Mouse (Mus musculus): ENCODE results near the gene Pradc1. TPM values are rescaled to one million over a fixed set of nuclear protein-coding genes. Genes with fewer than 3 reads are reported as not detected.
"Not testable (repeated sequence)": the region's sequence is repeated elsewhere in the genome, so short reads cannot be mapped to it uniquely, and the experiment has no call there.

Gene Pradc1
- polyA plus RNA-seq, 1 experiment from 2014 or later = 38.4 TPM

DNA sequence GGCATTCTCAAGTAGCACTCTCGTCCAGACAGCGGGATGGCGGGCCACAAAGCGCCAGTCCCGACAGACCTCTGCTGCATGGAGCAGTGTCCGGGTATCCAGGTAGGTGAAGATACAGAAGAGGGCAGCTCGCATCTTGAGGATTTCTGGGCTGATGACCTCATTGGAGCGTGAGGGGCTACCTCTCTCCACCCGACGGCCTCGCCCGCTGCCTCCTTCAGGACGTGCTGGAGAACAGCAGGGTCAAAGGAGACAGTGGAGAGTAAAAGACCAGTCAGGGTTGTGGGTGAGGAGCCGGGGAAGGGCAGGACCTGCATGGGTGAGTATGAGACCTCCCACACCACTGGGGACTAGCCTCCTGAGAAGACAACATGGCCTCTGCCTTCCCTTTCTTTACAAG lies 26.6 kb upstream of the Pradc1 start:
- no peak overlapping the region for H3K27ac ChIP-seq
- no peak overlapping the region for H3K4me3 ChIP-seq (replicated peaks)
- WGBS = 42% methylated on average over 14 of the region's 14 CpGs
- peaks cover 22% of the 10 kb centered on the region; the same call in 1 of the 2 replicates for H3K27me3 ChIP-seq (replicated peaks)
- no peaks in the 10 kb centered on the region for H3K9me3 ChIP-seq
- H3K4me1 ChIP-seq = no peaks in the 10 kb centered on the region
- H3K9ac ChIP-seq = no peak overlapping the region
- H3K36me3 ChIP-seq = no peaks in the 10 kb centered on the region
- H3K4me2 ChIP-seq = no peak overlapping the region
- no peak for ATAC-seq (ENCODE audit: insufficient read depth, low FRiP score, low read depth)

DNA sequence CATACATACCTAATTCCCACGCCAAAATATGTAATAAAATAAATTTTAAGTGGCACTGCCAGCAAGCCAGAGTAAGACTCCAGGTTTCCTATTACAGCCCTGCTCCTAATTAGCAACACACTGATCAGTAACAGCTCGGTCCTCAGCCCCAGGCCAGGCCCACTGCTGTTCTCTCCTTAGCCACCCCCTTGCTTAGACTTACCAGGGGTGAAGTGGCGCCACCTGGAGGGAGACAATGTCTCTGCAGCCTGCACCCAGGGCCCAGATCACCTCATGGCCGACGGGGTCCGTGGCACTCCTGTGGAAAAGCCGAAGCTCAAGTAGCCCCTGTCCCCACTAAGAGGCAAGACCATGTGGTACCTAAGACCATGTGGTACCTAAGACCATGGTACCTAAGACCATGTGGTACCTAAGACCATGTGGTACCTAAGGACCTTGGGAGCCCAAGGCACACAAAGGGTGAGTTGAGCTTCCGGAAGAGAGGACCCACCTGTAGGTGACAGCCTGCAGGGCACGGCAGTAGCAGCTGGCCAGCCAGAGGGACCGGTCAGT lies 25.7 kb upstream of the Pradc1 start:
- H3K36me3 ChIP-seq = no peaks in the 10 kb centered on the region
- H3K27me3 ChIP-seq (replicated peaks) = peaks cover 15% of the 10 kb centered on the region; the same call in 1 of the 2 replicates
- WGBS = 35% methylated on average over 10 of the region's 10 CpGs
- H3K4me2 ChIP-seq = no peak overlapping the region
- no peak overlapping the region for H3K27ac ChIP-seq
- H3K4me3 ChIP-seq (replicated peaks) = no peak overlapping the region
- no peaks in the 10 kb centered on the region for H3K9me3 ChIP-seq
- no peak for ATAC-seq (ENCODE audit: insufficient read depth, low FRiP score, low read depth)
- no peaks in the 10 kb centered on the region for H3K4me1 ChIP-seq
- H3K9ac ChIP-seq = no peak overlapping the region

DNA sequence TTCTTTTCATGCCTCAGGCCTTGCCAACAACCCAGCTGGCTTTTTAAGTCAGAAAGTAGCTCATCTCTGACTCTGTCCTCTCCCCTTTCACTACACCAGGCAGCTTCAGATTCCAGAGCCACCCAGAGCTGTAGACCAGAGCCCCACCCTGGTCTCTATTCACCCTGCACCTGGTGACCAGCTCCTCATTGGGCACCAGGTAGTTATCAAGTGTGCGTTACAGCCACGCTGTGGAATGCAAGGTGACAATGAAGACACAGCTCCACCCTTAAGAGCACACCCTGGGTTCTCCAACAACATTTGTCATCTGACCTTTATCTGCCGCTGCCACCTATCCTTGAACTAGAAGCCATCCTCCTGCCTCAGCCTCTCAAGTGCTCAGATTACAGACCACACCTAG lies 23.8 kb upstream of the Pradc1 start:
- no peak overlapping the region for H3K4me3 ChIP-seq (replicated peaks)
- no peak overlapping the region for H3K27ac ChIP-seq
- no peak overlapping the region for H3K4me2 ChIP-seq
- no peaks in the 10 kb centered on the region for H3K4me1 ChIP-seq
- H3K9me3 ChIP-seq = no peaks in the 10 kb centered on the region
- no peak overlapping the region for H3K9ac ChIP-seq
- H3K36me3 ChIP-seq = no peaks in the 10 kb centered on the region
- 77% methylated on average over 3 of the region's 3 CpGs for WGBS
- 0 out of 2 replicates have a peak, but pooled peaks cover 7% of the 10 kb centered on the region for H3K27me3 ChIP-seq (replicated peaks)
- ATAC-seq (ENCODE audit: insufficient read depth, low FRiP score, low read depth) = no peak

DNA sequence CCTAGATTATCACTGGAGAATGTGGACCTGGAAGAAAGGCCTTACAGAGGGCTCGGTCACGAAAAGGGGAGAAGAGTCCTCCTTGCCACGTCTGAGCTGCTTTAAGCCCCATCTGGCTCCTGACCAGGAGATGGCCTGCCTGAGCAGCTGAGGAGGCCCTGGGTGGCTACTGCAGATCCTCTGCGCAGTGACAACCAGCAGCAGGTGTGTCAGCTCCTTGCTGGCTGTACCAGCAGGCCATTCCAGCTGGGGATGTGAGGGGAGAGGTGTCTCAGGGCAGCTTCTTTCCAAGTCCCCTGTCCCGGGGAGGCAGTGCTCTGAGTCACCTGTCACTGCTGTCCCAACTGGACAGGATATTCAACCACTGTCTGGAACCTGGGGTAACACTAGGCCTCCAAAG lies 20.8 kb upstream of the Pradc1 start:
- Histone ChIP-seq H3K27ac (no peak overlapping the region), H3K27me3 (replicated peaks) (no peaks in the 10 kb centered on the region), H3K36me3 (peaks cover 17% of the 10 kb centered on the region), H3K4me2 (no peak overlapping the region), H3K9ac (no peak overlapping the region), H3K4me1 (no peaks in the 10 kb centered on the region), H3K4me3 (replicated peaks) (no peak overlapping the region), H3K9me3 (no peaks in the 10 kb centered on the region)
- no peak for ATAC-seq (ENCODE audit: insufficient read depth, low FRiP score, low read depth)
- WGBS = 45% methylated on average over 5 of the region's 5 CpGs

DNA sequence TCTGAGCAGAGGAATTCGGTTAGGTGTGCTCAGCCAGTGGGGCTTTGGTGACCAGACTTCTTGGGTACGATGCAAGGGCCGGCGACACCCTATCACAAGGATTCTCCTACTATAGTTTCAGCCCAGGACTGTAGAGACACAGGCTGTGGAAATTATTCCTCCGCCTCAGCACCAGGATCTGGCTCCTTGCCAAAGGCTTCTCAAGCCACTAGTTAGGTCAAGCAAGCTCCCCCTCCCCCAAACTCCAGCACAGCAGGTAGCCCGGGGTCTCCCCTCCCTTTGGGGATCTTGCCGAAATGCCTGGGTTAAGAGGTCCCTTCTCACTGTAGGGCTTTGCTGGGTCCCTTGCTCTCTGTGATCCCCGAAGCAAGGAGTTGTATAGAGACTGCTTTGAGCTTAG lies 20.2 kb upstream of the Pradc1 start:
- Histone ChIP-seq H3K4me1 (no peaks in the 10 kb centered on the region), H3K4me2 (no peak overlapping the region), H3K9ac (no peak overlapping the region), H3K9me3 (no peaks in the 10 kb centered on the region), H3K4me3 (replicated peaks) (no peak overlapping the region), H3K36me3 (peaks cover 22% of the 10 kb centered on the region), H3K27ac (no peak overlapping the region), H3K27me3 (replicated peaks) (no peaks in the 10 kb centered on the region)
- ATAC-seq (ENCODE audit: insufficient read depth, low FRiP score, low read depth) = no peak
- WGBS = 63% methylated on average over 8 of the region's 8 CpGs

DNA sequence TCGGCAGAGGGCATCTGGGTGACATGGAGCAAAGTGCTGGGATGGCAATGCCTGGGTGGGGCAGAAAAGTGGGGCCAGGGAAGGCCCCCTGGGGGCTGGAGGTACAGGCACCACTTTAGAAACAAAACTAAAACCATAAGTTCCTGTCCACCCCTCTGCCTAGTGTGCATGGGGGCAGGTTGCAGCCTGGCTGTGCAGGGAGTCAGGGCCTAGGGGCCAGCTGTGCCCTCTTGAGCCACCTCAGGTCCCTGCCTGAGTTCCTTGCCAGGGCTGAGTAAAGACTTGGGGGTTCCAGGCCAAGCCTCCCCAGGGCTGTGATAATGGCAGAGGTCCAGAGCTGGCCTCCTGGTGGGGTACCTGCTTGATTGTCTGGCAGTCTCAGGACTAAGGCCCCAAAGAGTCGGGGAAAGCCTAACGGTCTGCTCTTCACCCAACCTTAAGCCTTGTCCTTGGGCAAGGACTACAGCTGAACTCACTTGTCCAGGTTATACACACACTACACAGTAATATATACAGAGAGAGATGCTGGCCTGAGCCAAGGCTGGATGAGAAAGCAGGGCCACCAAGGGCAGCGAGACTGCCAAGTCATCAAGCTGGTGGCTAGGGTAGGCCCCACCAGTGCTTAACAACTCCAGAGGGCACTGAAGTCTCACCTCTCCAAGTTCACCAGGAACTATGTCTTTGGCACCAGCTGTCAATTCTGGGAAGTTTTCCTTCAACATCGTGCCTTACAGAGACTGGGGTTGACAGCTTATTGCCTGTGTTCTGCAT lies 18.1 kb upstream of the Pradc1 start:
- H3K27ac ChIP-seq = no peak overlapping the region
- 64% methylated on average over 5 of the region's 5 CpGs for WGBS
- no peak overlapping the region for H3K4me2 ChIP-seq
- no peaks in the 10 kb centered on the region for H3K9me3 ChIP-seq
- H3K4me1 ChIP-seq = no peaks in the 10 kb centered on the region
- ATAC-seq (ENCODE audit: insufficient read depth, low FRiP score, low read depth) = no peak
- H3K4me3 ChIP-seq (replicated peaks) = no peak overlapping the region
- H3K9ac ChIP-seq = no peak overlapping the region
- no peaks in the 10 kb centered on the region for H3K27me3 ChIP-seq (replicated peaks)
- H3K36me3 ChIP-seq = peaks cover 41% of the 10 kb centered on the region

DNA sequence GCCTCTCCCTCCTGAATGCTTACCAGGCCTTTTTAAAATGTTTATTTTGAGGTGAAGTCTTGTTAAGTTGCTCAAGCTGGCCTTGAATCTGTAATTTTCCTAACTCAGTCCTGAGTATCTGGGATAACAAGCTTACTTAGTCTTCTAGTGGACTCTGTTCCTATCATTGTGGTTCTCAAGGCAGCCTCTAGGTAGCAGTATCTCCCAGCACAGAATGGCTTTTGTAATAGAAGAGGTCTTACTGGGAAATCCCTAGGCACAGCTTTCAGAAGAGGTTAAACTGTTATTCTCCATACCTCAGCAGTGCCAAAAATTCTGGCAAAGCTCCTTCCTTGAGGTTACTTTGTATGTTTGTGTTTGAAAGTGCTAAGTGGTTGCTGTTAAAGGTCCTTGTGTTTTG lies 13.6 kb upstream of the Pradc1 start:
- Histone ChIP-seq H3K36me3 (peaks cover 81% of the 10 kb centered on the region), H3K9ac (no peak overlapping the region), H3K9me3 (no peaks in the 10 kb centered on the region), H3K4me3 (replicated peaks) (no peak overlapping the region), H3K4me2 (no peak overlapping the region), H3K4me1 (no peaks in the 10 kb centered on the region), H3K27me3 (replicated peaks) (no peaks in the 10 kb centered on the region), H3K27ac (no peak overlapping the region)
- ATAC-seq (ENCODE audit: insufficient read depth, low FRiP score, low read depth) = no peak

DNA sequence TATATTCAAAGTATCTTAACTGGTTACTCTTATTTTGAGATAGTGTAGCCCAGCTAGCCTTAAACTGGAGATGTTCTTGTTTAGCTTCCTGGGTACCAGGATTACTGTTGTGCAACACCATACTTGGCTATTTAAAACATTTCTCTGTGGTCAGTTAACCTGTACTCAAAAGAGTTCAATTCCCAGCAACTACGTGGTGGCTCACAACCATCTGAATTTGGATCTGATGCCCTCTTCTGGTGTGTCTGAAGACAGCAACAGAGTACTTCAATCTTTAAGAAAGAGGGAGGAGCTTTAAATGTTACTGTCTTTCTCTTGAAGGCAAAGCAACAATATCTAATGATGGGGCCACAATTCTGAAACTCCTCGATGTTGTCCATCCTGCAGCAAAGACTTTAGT lies 7.9 kb upstream of the Pradc1 start:
- Histone ChIP-seq H3K27me3 (replicated peaks) (no peaks in the 10 kb centered on the region), H3K27ac (no peak overlapping the region), H3K9me3 (no peaks in the 10 kb centered on the region), H3K4me2 (no peak overlapping the region), H3K4me1 (0 out of 2 replicates have a peak, but pooled peaks cover 8% of the 10 kb centered on the region), H3K4me3 (replicated peaks) (no peak overlapping the region), H3K36me3 (peaks cover 40% of the 10 kb centered on the region), H3K9ac (no peak overlapping the region)
- no peak for ATAC-seq (ENCODE audit: insufficient read depth, low FRiP score, low read depth)
- 87% methylated on average over 2 of the region's 2 CpGs for WGBS

DNA sequence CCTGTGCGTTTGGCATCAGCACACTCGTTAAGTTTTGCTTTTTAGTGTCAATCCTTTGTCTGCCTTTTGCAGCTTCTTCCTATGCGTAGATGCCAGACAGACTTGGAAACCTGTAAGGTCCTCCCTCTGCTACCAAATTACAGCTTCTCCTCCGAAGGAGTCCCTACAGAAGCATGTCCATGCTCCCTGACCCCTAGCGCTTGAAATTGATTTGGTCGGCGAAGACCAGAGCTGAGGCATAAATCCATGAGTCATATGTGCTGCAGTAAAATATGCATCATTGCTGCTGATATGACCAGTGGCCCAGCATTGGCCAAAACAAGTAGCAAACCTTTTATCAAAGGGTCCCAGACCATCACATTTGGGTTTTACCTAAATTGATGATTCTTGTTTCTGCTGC lies 1.0 kb upstream of the Pradc1 start:
- H3K4me1 ChIP-seq = 0 out of 2 replicates have a peak, but pooled peaks cover 18% of the 10 kb centered on the region
- 0 out of 2 replicates have a peak overlapping the region, but pooled peaks have one; percentile 96 for H3K27ac ChIP-seq
- peak overlapping the region; percentile 82 for H3K9ac ChIP-seq
- ATAC-seq (ENCODE audit: insufficient read depth, low FRiP score, low read depth) = no peak
- H3K9me3 ChIP-seq = no peaks in the 10 kb centered on the region
- H3K4me2 ChIP-seq = peak overlapping the region; percentile 95
- H3K27me3 ChIP-seq (replicated peaks) = no peaks in the 10 kb centered on the region
- 5% methylated on average over 7 of the region's 7 CpGs for WGBS
- peak overlapping the region; percentile 77 for H3K4me3 ChIP-seq (replicated peaks)
- H3K36me3 ChIP-seq = no peaks in the 10 kb centered on the region

DNA sequence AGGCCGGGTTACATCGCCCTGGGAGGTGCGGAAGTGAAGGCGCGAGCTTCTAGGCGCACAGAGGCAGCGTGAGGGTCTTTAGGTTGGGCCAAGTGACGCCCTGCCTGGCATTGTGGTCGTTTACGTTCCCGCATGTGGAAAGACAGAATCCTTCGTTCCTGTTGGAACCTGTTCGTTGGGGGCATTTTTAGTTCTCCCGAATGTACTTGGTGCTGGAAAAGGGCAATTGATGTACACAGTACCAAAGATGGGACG lies 568 bp upstream of the Pradc1 start:
- WGBS = under 1% methylated on average over 15 of the region's 15 CpGs

DNA sequence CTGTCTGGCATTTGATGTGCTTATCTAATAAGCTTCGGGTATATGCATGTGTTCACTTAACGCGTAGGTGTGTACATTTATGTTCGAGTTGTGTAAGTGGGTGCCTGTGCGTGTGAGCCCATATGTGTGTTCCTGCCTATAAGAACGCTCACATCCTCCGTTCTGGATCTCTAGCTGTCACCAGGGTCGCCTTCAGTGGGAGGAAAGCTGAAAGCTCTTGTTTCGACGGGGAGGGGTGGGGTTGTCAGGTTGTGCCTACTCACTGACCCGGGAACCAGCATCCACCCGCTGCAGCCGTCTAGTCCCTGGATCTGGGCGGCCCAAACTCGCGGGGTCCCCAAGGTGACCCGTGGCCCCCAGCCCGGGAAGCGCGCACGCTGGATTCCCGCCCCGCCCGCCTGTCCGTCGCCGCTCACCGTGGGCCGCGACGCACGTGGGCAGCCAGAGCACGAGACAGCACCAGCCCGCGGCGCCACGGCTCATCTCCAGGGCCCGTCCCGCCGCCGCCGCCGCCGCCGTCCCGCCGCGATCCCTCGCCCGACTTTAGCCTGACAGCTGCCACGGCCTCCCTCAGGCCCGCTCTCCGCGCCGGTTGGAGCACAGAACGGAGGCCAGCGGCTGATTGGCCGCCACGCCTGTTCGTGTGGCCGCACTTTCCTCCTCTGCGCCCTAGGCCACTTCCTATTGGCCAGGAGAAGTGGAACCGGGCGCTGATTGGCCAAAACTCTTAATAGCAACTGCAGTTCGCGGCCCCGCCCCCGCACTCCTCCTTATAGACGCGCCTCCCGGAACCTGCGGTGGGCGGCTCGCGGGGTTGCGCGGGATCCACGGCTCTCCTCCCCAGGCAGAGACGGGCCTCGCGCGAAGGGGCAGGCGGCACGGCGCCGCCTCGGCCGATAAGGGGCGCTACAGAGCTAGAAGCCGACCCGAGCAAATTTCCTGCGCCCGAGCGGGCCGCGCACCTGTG lies 790 bp downstream of the Pradc1 start, which contains the start of gene Cct7:
Gene Cct7 (plus strand): TSS at position 818 of the 967 bp plus-strand sequence.
- Histone ChIP-seq H3K4me1 (0 out of 2 replicates have a peak, but pooled peaks cover 10% of the 10 kb centered on the region), H3K27ac (peak within 1 kb of the TSS; percentile 96), H3K9me3 (no peaks in the 10 kb centered on the region), H3K36me3 (peaks cover 4% of the 10 kb centered on the region; the same call in 1 of the 2 replicates), H3K4me2 (peak within 1 kb of the TSS; percentile 95), H3K9ac (peak within 1 kb of the TSS; percentile 82), H3K4me3 (replicated peaks) (peak within 1 kb of the TSS; percentile 77), H3K27me3 (replicated peaks) (no peaks in the 10 kb centered on the region)
- peak; percentile 94 for ATAC-seq (ENCODE audit: insufficient read depth, low FRiP score, low read depth)
- 2% methylated on average over 94 of the region's 96 CpGs for WGBS

More for the DNA sequence above, 568 bp upstream of the Pradc1 start:
- Histone ChIP-seq H3K9ac (peak overlapping the region; percentile 82), H3K4me1 (0 out of 2 replicates have a peak, but pooled peaks cover 18% of the 10 kb centered on the region), H3K27me3 (replicated peaks) (no peaks in the 10 kb centered on the region), H3K4me3 (replicated peaks) (peak overlapping the region; percentile 77), H3K36me3 (no peaks in the 10 kb centered on the region), H3K27ac (peak overlapping the region; percentile 96), H3K9me3 (no peaks in the 10 kb centered on the region), H3K4me2 (peak overlapping the region; percentile 95)
- no peak for ATAC-seq (ENCODE audit: insufficient read depth, low FRiP score, low read depth)

DNA sequence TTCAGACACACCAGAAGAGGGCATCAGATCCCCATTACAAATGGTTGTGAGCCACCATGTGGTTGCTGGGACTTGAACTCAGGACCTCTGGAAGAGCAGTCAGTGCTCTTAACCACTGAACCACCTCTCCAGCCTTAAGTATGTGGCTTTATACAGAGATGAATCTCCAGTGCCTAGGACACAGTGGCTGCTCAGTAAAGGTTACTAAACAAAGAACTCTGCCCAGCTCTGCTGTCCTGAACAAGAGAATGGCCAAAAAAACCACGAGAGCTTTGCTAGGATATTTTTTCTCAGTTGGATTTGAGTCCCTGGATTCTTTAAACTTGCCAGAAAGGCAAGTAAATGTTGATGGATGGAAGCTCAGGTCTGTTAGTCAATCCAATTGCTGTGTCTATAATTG lies 1.6 kb downstream of the Pradc1 start:
- not testable (repeated sequence) for H3K9ac ChIP-seq, H3K9me3 ChIP-seq

More for the DNA sequence above, 1.6 kb downstream of the Pradc1 start:
- ATAC-seq (ENCODE audit: insufficient read depth, low FRiP score, low read depth); H3K27ac ChIP-seq; H3K4me1 ChIP-seq; H3K27me3 ChIP-seq (replicated peaks); H3K36me3 ChIP-seq: not testable (repeated sequence)
- Histone ChIP-seq H3K4me2 (peak overlapping the region; percentile 95), H3K4me3 (replicated peaks) (peak overlapping the region; percentile 77; the same call in 1 of the 2 replicates)
- WGBS = 60% methylated on average over 1 of the region's 1 CpGs

All from stomach, embryonic 15.5 days (tissue).